Mouse (Mus musculus): ENCODE data around the gene Spi1.

- TF ChIP-seq CTCF (IDR thresholded peaks at IDR 0.05; ENCODE audit: control insufficient read depth, insufficient read depth, low read length) = no peak
- TF ChIP-seq POLR2A (IDR thresholded peaks at IDR 0.05; ENCODE audit: borderline replicate concordance, control insufficient read depth, low read depth, low read length) = no peak
These were observed 16.0 kb downstream of the Spi1 start for GRCm38 (mm10) chr2:91098156-91098555.

Measured in bone marrow, adult 2 months (tissue).